15 mouse cellular contexts compared by ENCODE assay signal in the genomic region with DNA sequence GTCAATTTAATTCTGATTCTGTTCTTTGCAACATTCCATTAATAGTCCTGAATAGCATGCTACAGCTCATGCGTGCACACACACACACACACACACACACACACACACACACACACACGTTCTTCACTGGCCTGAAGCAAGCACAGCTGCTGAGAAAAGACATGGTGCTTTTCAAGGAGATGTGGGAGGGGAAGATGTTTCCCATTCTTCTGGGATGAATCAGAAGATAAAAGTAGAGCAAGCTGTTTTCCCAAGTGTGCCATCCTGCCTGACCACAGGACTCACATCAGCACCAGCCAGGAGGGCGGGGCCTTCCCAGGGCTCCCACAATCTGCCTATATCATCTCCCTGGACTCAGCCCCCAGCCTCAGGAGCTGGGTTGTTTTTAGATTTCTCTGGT. TPM values are rescaled to one million over a fixed set of nuclear protein-coding genes. Genes with fewer than 3 reads are reported as not detected.
A peak's percentile ranks its signal among the peaks of the same experiment; 100 is the strongest.
DNase-seq lines count a peak whose midpoint lies in the region; ATAC-seq and TF ChIP-seq lines count a peak whose summit lies in the region.
"Had no signal": no experiment of that assay in that cellular context is flagged by ENCODE, and none has a peak within 500 bp of the region (broad histone marks: within the 10 kb centered on the region; RNA-seq: fewer than 3 reads in every experiment).

No protein-coding gene starts in this region.

- no peak overlapping the region for H3ac ChIP-seq in myocyte (ENCODE audit: control insufficient read depth, insufficient read length)

- H3K4me2 ChIP-seq in myocyte (ENCODE audit: low read depth), result peak overlapping the region; percentile 54
- H3K4me2 ChIP-seq: embryonic facial prominence, embryonic 12.5 days; forebrain, embryonic 15.5 days; liver, embryonic 15.5 days had no signal

- TF ChIP-seq POLR2A in myocyte (IDR thresholded peaks at IDR 0.05; ENCODE audit: insufficient read length, low read depth), result no peak

- H3K79me2 ChIP-seq in myocyte (ENCODE audit: control insufficient read depth, insufficient read depth), result no peaks in the 10 kb centered on the region

- no peaks in the 10 kb centered on the region for H3K27me3 ChIP-seq in myocyte (ENCODE audit: control insufficient read depth, insufficient read depth, insufficient read length)
- H3K27me3 ChIP-seq: embryonic facial prominence, embryonic 12.5 days; forebrain, embryonic 15.5 days; liver, embryonic 15.5 days had no signal

- no peaks in the 10 kb centered on the region for H3K36me3 ChIP-seq in myocyte (ENCODE audit: control insufficient read depth, insufficient read depth)
- H3K36me3 ChIP-seq: embryonic facial prominence, embryonic 12.5 days; forebrain, embryonic 15.5 days; liver, embryonic 15.5 days; midbrain, embryonic 10.5 days had no signal

- DNase-seq in adrenal gland, adult 2 months, result peak; percentile 62
- no peak for DNase-seq in adrenal gland, postnatal 14 days
- peak; percentile 13 to 74 for DNase-seq in left cerebral cortex, postnatal 25 days (ENCODE audit: low spot score in 2 of 2)
- no peak for DNase-seq in left cerebral cortex, adult 11 months (ENCODE audit: low spot score)
- DNase-seq in NIH3T3 (ENCODE audit: low read depth), result peak; percentile 92
- DNase-seq in thymus, postnatal 25 days, result no peak
- DNase-seq: cerebellum, postnatal 10 days; spleen, adult 18-20 months had no signal

- no peak for ATAC-seq in erythroid progenitor cell, adult 5-6 weeks (replicated peaks; ENCODE audit: low FRiP score, poor library complexity, severe bottlenecking)
- ATAC-seq: forebrain, embryonic 15.5 days had no signal

- intact Hi-C loops in left cerebral cortex, postnatal 25 days (cut with DNase I), result no loop called here

- no peak overlapping the region for H3K4me3 ChIP-seq in myocyte
- H3K4me3 ChIP-seq: embryonic facial prominence, embryonic 12.5 days; forebrain, embryonic 15.5 days; heart, adult 2 months; liver, embryonic 15.5 days; midbrain, embryonic 10.5 days had no signal

TF ChIP-seq in myocyte, 11 proteins besides CTCF, POLR2A, EP300 and RAD21:
- TF ChIP-seq CEBPB (IDR thresholded peaks at IDR 0.05; ENCODE audit: insufficient read depth, poor library complexity, severe bottlenecking) (0 out of 2 replicates have a peak, but pooled peaks have one; percentile 10), USF1 (IDR thresholded peaks at IDR 0.05; ENCODE audit: low read depth) (no peak), MYOD1 (IDR thresholded peaks at IDR 0.05; ENCODE audit: control insufficient read depth in 1 of 3, insufficient read length in 2 of 3, low read depth in 2 of 3) (peak; percentile 81 to 91 (median 90)), MYOG (IDR thresholded peaks at IDR 0.05; ENCODE audit: control insufficient read depth in 1 of 3, insufficient read depth in 1 of 3, insufficient read length in 2 of 3, low read depth in 2 of 3) (peak; percentile 75 to 96 (median 83)), TCF12 (IDR thresholded peaks at IDR 0.05; ENCODE audit: insufficient read depth, poor library complexity, severe bottlenecking) (peak; percentile 91), SRF (IDR thresholded peaks at IDR 0.05; ENCODE audit: control insufficient read depth, insufficient read length, low read depth) (no peak), REST (IDR thresholded peaks at IDR 0.05; ENCODE audit: insufficient read depth, insufficient read length) (no peak), E2F4 (IDR thresholded peaks at IDR 0.05; ENCODE audit: insufficient read depth) (no peak), TCF3 (IDR thresholded peaks at IDR 0.05; ENCODE audit: insufficient read length, low read depth) (peak; percentile 48), MAX (IDR thresholded peaks at IDR 0.05; ENCODE audit: low read depth) (no peak), POLR2AphosphoS2 (IDR thresholded peaks at IDR 0.05; ENCODE audit: insufficient read length, low read depth) (no peak)
TF ChIP-seq in myocyte: peak in this region for 5.

RNA-seq across cellular contexts. Expression of a gene that starts 35.9 kb away (rescaled TPM):
- total RNA-seq in adrenal gland, adult 2 months (2021), result 10 to 100 TPM in 1 of 2 experiments, 1 to 10 TPM in 1; 9.7 to 16.5 TPM
- polyA plus RNA-seq in adrenal gland, adult 2 months (2012; rRNA removed), result 9.1 and 9.2 TPM in 2 replicates
- total RNA-seq in adrenal gland, postnatal 14 days (2021), result 16.3 and 24.0 TPM in 2 replicates
- 100 to 1,000 TPM; 165 to 179 TPM for total RNA-seq in left cerebral cortex, postnatal 25 days (2021)
- polyA plus RNA-seq in myocyte (2012; fragmentation: generic; extraction: Trizol), result 31.0 TPM
- total RNA-seq in erythroid progenitor cell, adult 5-6 weeks (2015; ENCODE audit: low replicate concordance), result 6.5 and 7.1 TPM in 2 replicates
- 7.1 and 13.2 TPM in 2 replicates for total RNA-seq in erythroid progenitor cell, adult 5-6 weeks (2017; ENCODE audit: low replicate concordance)

RNA-seq across cellular contexts. Expression of a gene that starts 41.1 kb away (rescaled TPM):
- total RNA-seq in adrenal gland, adult 2 months (2021), result 10 to 100 TPM; 50.4 to 65.2 TPM
- polyA plus RNA-seq in adrenal gland, adult 2 months (2012; rRNA removed), result 221 and 284 TPM in 2 replicates
- total RNA-seq in adrenal gland, postnatal 14 days (2021), result 38.6 and 47.5 TPM in 2 replicates
- total RNA-seq in left cerebral cortex, postnatal 25 days (2021), result 10 to 100 TPM in 1 of 2 experiments, 1 to 10 TPM in 1; 8.7 to 13.0 TPM
- polyA plus RNA-seq in myocyte (2012; fragmentation: generic; extraction: Trizol), result 103 TPM
- 20.9 and 22.2 TPM in 2 replicates for total RNA-seq in erythroid progenitor cell, adult 5-6 weeks (2015; ENCODE audit: low replicate concordance)
- 10.0 and 13.1 TPM in 2 replicates for total RNA-seq in erythroid progenitor cell, adult 5-6 weeks (2017; ENCODE audit: low replicate concordance)

Comparison
In these comparisons a context has a peak if more than half of its experiments do, and no peak if none do; other contexts are left out.
1. DNase-seq: peak in adrenal gland, adult 2 months (single experiment), left cerebral cortex, postnatal 25 days (2 of 2) and NIH3T3 (single experiment); none in adrenal gland, postnatal 14 days (single experiment), left cerebral cortex, adult 11 months (single experiment) and thymus, postnatal 25 days (single experiment).